Mouse (Mus musculus) olfactory bulb, adult 2 months (tissue): ENCODE data around the gene Tctex1d2. TPM values are rescaled to one million over a fixed set of nuclear protein-coding genes. Genes with fewer than 3 reads are reported as not detected.

ENCODE experiments used
- H3K27ac ChIP-seq: fragments of 200-500 bp; 2 replicates; pipeline ENCODE4 v1.5.1; 2012; ENCODE audit warnings: low read depth, low read length; ENCODE audit not compliant: insufficient read depth
- H3K4me1 ChIP-seq: fragments of 200-500 bp; 2 replicates; pipeline ENCODE4 v1.6.1; 2012; ENCODE audit warnings: low read length; ENCODE audit not compliant: control insufficient read depth, insufficient read depth
- H3K4me3 ChIP-seq: fragments of 200-500 bp; 2 replicates; pipeline ENCODE4 v1.5.1; 2012; ENCODE audit warnings: mild to moderate bottlenecking, low read depth, low read length, moderate library complexity; ENCODE audit not compliant: insufficient read depth
- CTCF ChIP-seq: fragments of 200-500 bp; IDR thresholded peaks from 2 replicates; pipeline ENCODE4 v1.5.1; 2012; ENCODE audit warnings: low read depth, mild to moderate bottlenecking, low read length, moderate library complexity; ENCODE audit not compliant: insufficient read depth
- POLR2A ChIP-seq: fragments of 200-500 bp; IDR thresholded peaks from 2 replicates; pipeline ENCODE4 v1.6.1; 2012; ENCODE audit warnings: mild to moderate bottlenecking, low read depth, low read length, moderate library complexity; ENCODE audit not compliant: insufficient read depth
- WGBS: fragments of 180-500 bp; shearing (Covaris S2); methylation state at CpG from one replicate; pipeline ENCODE4 v1.1.7; 2018; 5-methylcytosine and 5-hydroxymethylcytosine counted together
- polyA plus RNA-seq: library from polyadenylated mRNA; stranded (reverse); fragments of >200 nt; gene quantifications from 2 replicates; pipeline ENCODE4 v1.2.4, GENCODE M21; 2012; ENCODE audit warnings: low replicate concordance; ENCODE audit not compliant: missing spikeins, insufficient read depth, insufficient read length

Tctex1d2 gene
- polyA plus RNA-seq, 1 experiment, result not detected

GRCm38 (mm10) chr16:32395679-32396540 lies 23.6 kb upstream of the Tctex1d2 start:
- H3K4me3 ChIP-seq, result no peak overlapping the region
- H3K4me1 ChIP-seq, result no peaks in the 10 kb centered on the region
- no peak overlapping the region for H3K27ac ChIP-seq
- no peak for TF ChIP-seq POLR2A
- TF ChIP-seq CTCF, result no peak
- WGBS, result 71% methylated on average over 6 of the region's 6 CpGs

DNA sequence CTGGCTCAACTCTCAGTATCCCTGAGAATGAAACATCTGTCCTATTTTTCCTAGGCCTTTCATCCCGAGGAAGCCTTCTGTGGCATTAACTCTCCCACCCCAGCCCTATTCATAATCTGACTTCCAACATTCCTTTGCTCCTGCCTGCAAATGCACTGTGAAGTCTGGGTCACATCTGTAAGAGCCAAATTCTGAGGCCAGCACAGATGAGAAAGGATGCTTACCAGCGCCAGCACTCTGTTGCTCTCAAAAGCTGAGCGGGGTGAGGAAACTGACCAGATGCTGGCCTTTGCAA lies 23.0 kb upstream of the Tctex1d2 start:
- no peak overlapping the region for H3K4me3 ChIP-seq
- no peak for TF ChIP-seq POLR2A
- no peak for TF ChIP-seq CTCF
- 61% methylated on average over 3 of the region's 3 CpGs for WGBS
- H3K4me1 ChIP-seq, result no peaks in the 10 kb centered on the region
- no peak overlapping the region for H3K27ac ChIP-seq

DNA sequence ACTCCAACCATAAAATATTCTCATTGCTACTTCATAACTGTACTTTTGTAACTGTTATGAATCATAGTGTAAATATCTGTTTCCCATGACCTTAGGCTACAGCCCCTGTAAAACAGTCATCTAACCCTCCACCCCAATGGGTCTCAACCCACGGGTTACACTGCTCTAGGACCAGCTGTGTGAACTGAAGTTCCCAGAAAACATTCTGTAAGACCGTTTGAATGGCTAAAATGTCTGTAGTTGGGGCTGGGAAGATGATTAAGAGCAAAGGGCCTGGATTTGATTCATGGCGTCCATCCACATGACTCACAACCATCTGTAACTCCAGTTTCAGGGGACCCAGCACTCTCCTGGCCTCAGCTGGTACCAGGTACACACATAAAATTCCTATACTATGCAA lies 21.3 kb upstream of the Tctex1d2 start:
- H3K4me1 ChIP-seq, result no peaks in the 10 kb centered on the region
- WGBS, result 78% methylated on average over 3 of the region's 3 CpGs
- TF ChIP-seq POLR2A (no peak), CTCF (no peak)

DNA sequence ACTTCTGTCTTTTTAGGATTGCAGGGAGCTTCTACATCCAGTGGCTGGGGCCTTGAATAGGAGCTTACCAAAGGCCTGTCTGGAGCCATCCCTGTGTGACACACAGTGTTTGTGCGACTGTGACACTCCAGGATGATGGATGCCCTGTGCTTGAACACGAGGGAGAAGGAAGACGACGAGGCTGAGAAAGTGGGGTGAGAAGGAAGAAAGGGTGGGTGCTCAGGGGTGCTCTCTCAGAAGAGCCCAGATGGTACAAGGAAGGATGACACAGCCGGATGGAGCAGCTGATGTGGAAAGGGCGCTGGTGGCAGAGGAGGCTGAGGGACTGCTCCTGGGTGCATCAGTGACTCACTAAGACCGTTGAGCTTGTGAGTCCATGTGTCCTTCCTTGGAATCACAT lies 19.2 kb upstream of the Tctex1d2 start, which contains the start of gene Tm4sf19:
Gene Tm4sf19 (plus strand): TSS at position 240 of the 400 bp plus-strand sequence.
- no peak within 1 kb of the TSS for H3K27ac ChIP-seq
- H3K4me1 ChIP-seq, result no peaks in the 10 kb centered on the region
- 81% methylated on average over 7 of the region's 7 CpGs for WGBS
- TF ChIP-seq POLR2A (no peak), CTCF (no peak)
- H3K4me3 ChIP-seq, result no peak within 1 kb of the TSS

More for the DNA sequence above, 21.3 kb upstream of the Tctex1d2 start:
- no peak overlapping the region for H3K4me3 ChIP-seq
- no peak overlapping the region for H3K27ac ChIP-seq

DNA sequence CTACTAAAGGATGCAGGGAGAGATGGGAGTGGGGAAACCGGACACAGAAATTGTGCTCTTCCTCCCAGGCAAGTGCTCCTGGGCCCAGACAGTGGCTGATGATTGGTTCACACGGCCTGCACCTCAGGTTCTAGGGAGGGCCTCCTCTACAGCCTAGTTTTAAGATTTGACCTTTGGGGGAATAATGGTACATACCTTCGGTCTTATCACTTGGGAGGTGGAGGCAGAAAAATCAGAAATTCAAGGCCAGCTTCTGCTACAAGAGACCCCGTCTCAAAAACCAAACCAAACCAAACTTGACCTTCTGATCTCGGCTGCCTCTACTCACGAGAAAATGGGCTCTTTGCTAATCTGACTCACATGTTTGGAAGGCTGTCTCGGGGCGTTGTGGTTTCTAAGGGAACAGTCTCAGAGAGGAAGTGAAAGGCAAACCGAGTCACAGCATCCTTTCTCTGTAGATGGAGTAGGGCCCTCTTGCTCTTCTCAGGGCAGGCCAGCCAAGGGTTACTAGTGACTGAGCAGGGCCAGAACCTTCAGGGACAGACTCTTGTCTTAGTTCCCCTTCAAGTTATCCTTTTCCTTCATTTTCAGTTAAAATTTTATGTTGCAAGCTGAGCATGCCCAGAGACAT lies 18.1 kb upstream of the Tctex1d2 start:
- TF ChIP-seq POLR2A (no peak), CTCF (no peak)
- Histone ChIP-seq H3K4me3 (no peak overlapping the region), H3K27ac (no peak overlapping the region), H3K4me1 (no peaks in the 10 kb centered on the region)
- 85% methylated on average over 9 of the region's 9 CpGs for WGBS

- no peak overlapping the region for H3K27ac ChIP-seq
- TF ChIP-seq CTCF (no peak), POLR2A (no peak)
- H3K4me3 ChIP-seq, result no peak overlapping the region
- no peaks in the 10 kb centered on the region for H3K4me1 ChIP-seq
- 85% methylated on average over 3 of the region's 3 CpGs for WGBS
Observed at GRCm38 (mm10) chr16:32402818-32403217, 16.7 kb upstream of the Tctex1d2 start.

GRCm38 (mm10) chr16:32405716-32406115 lies 13.8 kb upstream of the Tctex1d2 start:
- TF ChIP-seq CTCF, result no peak
- TF ChIP-seq POLR2A, result no peak
- 95% methylated on average over 9 of the region's 9 CpGs for WGBS
- H3K27ac ChIP-seq, result no peak overlapping the region

GRCm38 (mm10) chr16:32406671-32407070 lies 12.8 kb upstream of the Tctex1d2 start:
- TF ChIP-seq POLR2A (no peak), CTCF (no peak)
- WGBS, result 80% methylated on average over 6 of the region's 6 CpGs
- Histone ChIP-seq H3K4me3 (no peak overlapping the region), H3K27ac (no peak overlapping the region), H3K4me1 (no peaks in the 10 kb centered on the region)

More at GRCm38 (mm10) chr16:32405716-32406115, 13.8 kb upstream of the Tctex1d2 start:
- Histone ChIP-seq H3K4me1 (no peaks in the 10 kb centered on the region), H3K4me3 (no peak overlapping the region)

GRCm38 (mm10) chr16:32407730-32408129 lies 11.8 kb upstream of the Tctex1d2 start:
- no peak overlapping the region for H3K27ac ChIP-seq
- no peaks in the 10 kb centered on the region for H3K4me1 ChIP-seq
- WGBS, result 85% methylated on average over 10 of the region's 10 CpGs
- TF ChIP-seq CTCF (no peak), POLR2A (no peak)
- H3K4me3 ChIP-seq, result no peak overlapping the region

DNA sequence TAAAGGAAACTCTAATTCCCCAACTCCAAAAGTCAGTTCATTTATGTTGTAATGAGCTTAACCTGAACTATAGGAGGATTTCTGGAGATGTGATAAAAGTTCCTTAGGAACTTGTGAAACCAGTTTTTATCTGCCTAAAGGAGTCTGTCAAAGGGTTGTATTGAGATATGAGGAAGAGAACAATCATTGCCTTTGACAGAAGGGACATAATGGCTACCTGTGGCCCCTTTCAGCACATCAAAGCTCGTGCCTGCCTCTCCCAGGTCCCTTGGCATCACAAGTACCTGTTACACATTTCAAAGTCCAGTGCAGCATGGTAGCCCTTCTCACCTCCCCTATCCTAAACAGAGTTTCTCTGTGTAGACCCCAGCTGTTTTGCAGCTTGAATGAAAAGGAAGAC lies 2.0 kb upstream of the Tctex1d2 start:
- no peak overlapping the region for H3K4me3 ChIP-seq
- 30% methylated on average over 1 of the region's 1 CpGs for WGBS
- TF ChIP-seq CTCF (no peak), POLR2A (no peak)
- no peaks in the 10 kb centered on the region for H3K4me1 ChIP-seq
- H3K27ac ChIP-seq, result no peak overlapping the region
